Mouse (Mus musculus): Measurements from ENCODE around the gene Lrmp. TPM values are rescaled to one million over a fixed set of nuclear protein-coding genes. Genes with fewer than 3 reads are reported as not detected.
A peak's percentile ranks its signal among the peaks of the same experiment; 100 is the strongest.

Gene Lrmp
- polyA plus RNA-seq, 1 experiment from 2014 or later, result 15.2 TPM

GRCm38 (mm10) chr6:145147716-145148115 is 32.3 kb downstream of the Lrmp start:
- no peaks in the 10 kb centered on the region for H3K9me3 ChIP-seq (ENCODE audit: control insufficient read depth, low read length)
- H3K9ac ChIP-seq (ENCODE audit: low read length), result no peak overlapping the region
- no peak for DNase-seq (ENCODE audit: low spot score)
- ATAC-seq (ENCODE audit: low FRiP score, low TSS enrichment), result no peak
- TF ChIP-seq CTCF (IDR thresholded peaks at IDR 0.05; ENCODE audit: low read depth) (no peak), EP300 (optimal IDR thresholded peaks at IDR 0.05) (no peak)
- 85% methylated on average over 16 of the region's 16 CpGs for WGBS
- H3K4me3 ChIP-seq (ENCODE audit: low read depth, low read length), result no peak overlapping the region
- no peaks in the 10 kb centered on the region for H3K4me1 ChIP-seq (replicated peaks; ENCODE audit: control insufficient read depth, insufficient read depth)
- no peaks in the 10 kb centered on the region for H3K36me3 ChIP-seq (ENCODE audit: control insufficient read depth, insufficient read depth, low read length)
- H3K27ac ChIP-seq (replicated peaks), result no peak overlapping the region
- H3K4me2 ChIP-seq (replicated peaks; ENCODE audit: low read depth), result no peak overlapping the region
- H3K27me3 ChIP-seq (ENCODE audit: control insufficient read depth, insufficient read depth, low read length), result no peaks in the 10 kb centered on the region

- ATAC-seq (ENCODE audit: low FRiP score, low TSS enrichment), result no peak
- Histone ChIP-seq H3K4me1 (replicated peaks; ENCODE audit: control insufficient read depth, insufficient read depth) (no peaks in the 10 kb centered on the region), H3K27ac (replicated peaks) (no peak overlapping the region), H3K9ac (ENCODE audit: low read length) (no peak overlapping the region), H3K36me3 (ENCODE audit: control insufficient read depth, insufficient read depth, low read length) (no peaks in the 10 kb centered on the region), H3K27me3 (ENCODE audit: control insufficient read depth, insufficient read depth, low read length) (no peaks in the 10 kb centered on the region), H3K9me3 (ENCODE audit: control insufficient read depth, low read length) (no peaks in the 10 kb centered on the region), H3K4me3 (ENCODE audit: low read depth, low read length) (no peak overlapping the region), H3K4me2 (replicated peaks; ENCODE audit: low read depth) (no peak overlapping the region)
- TF ChIP-seq CTCF (IDR thresholded peaks at IDR 0.05; ENCODE audit: low read depth), result no peak
- TF ChIP-seq EP300 (optimal IDR thresholded peaks at IDR 0.05), result no peak
- WGBS, result 40% methylated on average over 9 of the region's 9 CpGs
- DNase-seq (ENCODE audit: low spot score), result no peak
Measured at GRCm38 (mm10) chr6:145149054-145149453, 33.6 kb downstream of the Lrmp start.

GRCm38 (mm10) chr6:145158619-145159018 is 43.2 kb downstream of the Lrmp start:
- H3K9ac ChIP-seq (ENCODE audit: low read length), result no peak overlapping the region
- H3K27me3 ChIP-seq (ENCODE audit: control insufficient read depth, insufficient read depth, low read length), result no peaks in the 10 kb centered on the region
- no peaks in the 10 kb centered on the region for H3K9me3 ChIP-seq (ENCODE audit: control insufficient read depth, low read length)
- no peak overlapping the region for H3K27ac ChIP-seq (replicated peaks)
- TF ChIP-seq EP300 (optimal IDR thresholded peaks at IDR 0.05), result no peak
- 0 out of 2 replicates have a peak, but pooled peaks have one; percentile 7 for TF ChIP-seq CTCF (IDR thresholded peaks at IDR 0.05; ENCODE audit: low read depth)
- 64% methylated on average over 4 of the region's 4 CpGs for WGBS
- no peak overlapping the region for H3K4me3 ChIP-seq (ENCODE audit: low read depth, low read length)
- H3K4me1 ChIP-seq (replicated peaks; ENCODE audit: control insufficient read depth, insufficient read depth), result no peaks in the 10 kb centered on the region
- no peak for DNase-seq (ENCODE audit: low spot score)
- ATAC-seq (ENCODE audit: low FRiP score, low TSS enrichment), result no peak
- no peaks in the 10 kb centered on the region for H3K36me3 ChIP-seq (ENCODE audit: control insufficient read depth, insufficient read depth, low read length)
- H3K4me2 ChIP-seq (replicated peaks; ENCODE audit: low read depth), result no peak overlapping the region

GRCm38 (mm10) chr6:145160581-145160980 is 45.1 kb downstream of the Lrmp start:
- no peaks in the 10 kb centered on the region for H3K4me1 ChIP-seq (replicated peaks; ENCODE audit: control insufficient read depth, insufficient read depth)
- 57% methylated on average over 5 of the region's 5 CpGs for WGBS
- H3K36me3 ChIP-seq (ENCODE audit: control insufficient read depth, insufficient read depth, low read length), result no peaks in the 10 kb centered on the region
- H3K27me3 ChIP-seq (ENCODE audit: control insufficient read depth, insufficient read depth, low read length), result no peaks in the 10 kb centered on the region
- no peak overlapping the region for H3K9ac ChIP-seq (ENCODE audit: low read length)
- TF ChIP-seq EP300 (optimal IDR thresholded peaks at IDR 0.05), result no peak
- TF ChIP-seq CTCF (IDR thresholded peaks at IDR 0.05; ENCODE audit: low read depth), result no peak
- H3K4me2 ChIP-seq (replicated peaks; ENCODE audit: low read depth), result no peak overlapping the region
- H3K9me3 ChIP-seq (ENCODE audit: control insufficient read depth, low read length), result no peaks in the 10 kb centered on the region
- no peak overlapping the region for H3K27ac ChIP-seq (replicated peaks)
- ATAC-seq (ENCODE audit: low FRiP score, low TSS enrichment) (no peak), DNase-seq (ENCODE audit: low spot score) (no peak)
- H3K4me3 ChIP-seq (ENCODE audit: low read depth, low read length), result no peak overlapping the region

DNA sequence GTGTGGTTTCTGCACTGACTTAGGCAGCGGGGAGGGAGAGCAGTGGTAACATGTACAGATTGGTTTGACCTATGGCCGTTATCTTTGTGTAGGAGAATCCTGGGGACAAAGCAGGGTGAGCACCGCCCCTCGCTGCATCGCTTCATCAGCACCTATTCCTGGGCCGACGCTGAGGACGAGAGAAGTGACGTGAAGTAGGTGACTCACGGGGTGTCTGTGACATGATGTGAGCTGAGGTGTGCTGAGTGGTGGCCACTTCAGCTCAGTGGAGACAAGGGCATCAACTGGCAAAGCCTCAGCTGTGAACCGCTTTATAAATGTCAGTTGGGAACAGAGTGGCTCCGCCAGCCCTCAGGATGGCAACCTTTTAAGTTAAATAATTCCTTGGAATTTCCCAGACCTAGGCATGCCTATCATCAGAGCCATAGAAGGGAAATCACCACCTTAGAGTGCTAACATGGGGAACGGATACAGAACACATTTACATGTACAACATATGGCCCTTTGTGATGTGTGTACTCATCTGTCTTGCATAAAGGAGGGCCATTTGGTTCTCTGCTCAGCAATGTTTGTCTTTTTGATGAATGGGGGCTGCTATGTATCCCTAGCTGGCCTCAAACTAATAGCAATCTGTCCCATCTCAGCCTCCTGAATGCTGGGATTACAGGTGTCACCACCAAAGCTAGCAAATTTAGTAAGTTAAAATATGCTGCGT is 56.6 kb downstream of the Lrmp start:
- Histone ChIP-seq H3K27me3 (ENCODE audit: control insufficient read depth, insufficient read depth, low read length) (no peaks in the 10 kb centered on the region), H3K9me3 (ENCODE audit: control insufficient read depth, low read length) (no peaks in the 10 kb centered on the region), H3K4me2 (replicated peaks; ENCODE audit: low read depth) (no peak overlapping the region), H3K4me3 (ENCODE audit: low read depth, low read length) (no peak overlapping the region), H3K9ac (ENCODE audit: low read length) (no peak overlapping the region), H3K27ac (replicated peaks) (no peak overlapping the region), H3K4me1 (replicated peaks; ENCODE audit: control insufficient read depth, insufficient read depth) (peaks cover 10% of the 10 kb centered on the region), H3K36me3 (ENCODE audit: control insufficient read depth, insufficient read depth, low read length) (no peaks in the 10 kb centered on the region)
- no peak for ATAC-seq (ENCODE audit: low FRiP score, low TSS enrichment)
- WGBS, result 70% methylated on average over 14 of the region's 14 CpGs
- no peak for TF ChIP-seq EP300 (optimal IDR thresholded peaks at IDR 0.05)
- no peak for TF ChIP-seq CTCF (IDR thresholded peaks at IDR 0.05; ENCODE audit: low read depth)
- no peak for DNase-seq (ENCODE audit: low spot score)

DNA sequence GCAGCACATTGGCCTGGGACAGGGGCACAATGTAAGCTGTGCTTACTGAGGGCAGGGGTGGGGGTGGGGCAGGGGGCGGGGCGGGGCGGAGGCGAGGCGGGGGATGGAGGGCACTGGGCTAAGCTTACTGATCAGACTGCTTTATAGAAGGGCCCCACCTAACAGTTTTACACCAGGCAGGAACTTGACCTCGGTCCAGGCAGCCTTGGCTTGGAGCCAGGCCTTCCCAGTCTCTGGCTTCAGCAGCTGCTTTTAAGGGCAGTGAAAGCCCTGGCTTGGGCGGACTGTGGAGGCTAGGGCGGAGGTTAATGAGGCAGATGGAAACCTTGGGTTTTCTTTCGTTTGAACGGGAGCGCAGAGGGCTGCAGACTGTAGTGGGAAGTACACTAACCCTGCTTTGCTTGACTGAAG is 58.3 kb downstream of the Lrmp start:
- Histone ChIP-seq H3K36me3 (ENCODE audit: control insufficient read depth, insufficient read depth, low read length) (no peaks in the 10 kb centered on the region), H3K4me2 (replicated peaks; ENCODE audit: low read depth) (peak overlapping the region; percentile 31), H3K4me3 (ENCODE audit: low read depth, low read length) (no peak overlapping the region), H3K9me3 (ENCODE audit: control insufficient read depth, low read length) (no peaks in the 10 kb centered on the region), H3K27me3 (ENCODE audit: control insufficient read depth, insufficient read depth, low read length) (no peaks in the 10 kb centered on the region), H3K4me1 (replicated peaks; ENCODE audit: control insufficient read depth, insufficient read depth) (peaks cover 10% of the 10 kb centered on the region), H3K27ac (replicated peaks) (no peak overlapping the region), H3K9ac (ENCODE audit: low read length) (no peak overlapping the region)
- DNase-seq (ENCODE audit: low spot score), result peak; percentile 88
- peak; percentile 67 for ATAC-seq (ENCODE audit: low FRiP score, low TSS enrichment)
- WGBS, result 7% methylated on average over 11 of the region's 11 CpGs
- no peak for TF ChIP-seq EP300 (optimal IDR thresholded peaks at IDR 0.05)
- TF ChIP-seq CTCF (IDR thresholded peaks at IDR 0.05; ENCODE audit: low read depth), result no peak

Measured in stomach, postnatal 0 days (tissue).